Mouse (Mus musculus): ENCODE data around the gene Ptprg. TPM values are rescaled to one million over a fixed set of nuclear protein-coding genes. Genes with fewer than 3 reads are reported as not detected.

Gene Ptprg
- polyA plus RNA-seq, 1 experiment from 2014 or later = 27.1 TPM

- H3K4me1 ChIP-seq (ENCODE audit: control insufficient read depth, insufficient read depth, low read length) = peaks cover 5% of the 10 kb centered on the region; the same call in 1 of the 2 replicates
- no peaks in the 10 kb centered on the region for H3K27me3 ChIP-seq (replicated peaks; ENCODE audit: control insufficient read depth, insufficient read depth, low read length)
- H3K4me3 ChIP-seq (ENCODE audit: low read depth, low read length) = no peak overlapping the region
- H3K36me3 ChIP-seq (ENCODE audit: control insufficient read depth, insufficient read depth, low read length) = no peaks in the 10 kb centered on the region
- no peak for DNase-seq (ENCODE audit: low spot score)
- WGBS = 68% methylated on average over 5 of the region's 5 CpGs
- H3K9ac ChIP-seq (ENCODE audit: low read length) = no peak overlapping the region
- no peak overlapping the region for H3K27ac ChIP-seq (ENCODE audit: low read depth, low read length)
- no peaks in the 10 kb centered on the region for H3K9me3 ChIP-seq (replicated peaks; ENCODE audit: control insufficient read depth, low read length)
- no peak for ATAC-seq
- H3K4me2 ChIP-seq (ENCODE audit: low read length) = no peak overlapping the region
These were observed 20.4 kb downstream of the Ptprg start for GRCm38 (mm10) chr14:11573710-11574109.

- no peaks in the 10 kb centered on the region for H3K27me3 ChIP-seq (replicated peaks; ENCODE audit: control insufficient read depth, insufficient read depth, low read length)
- no peak overlapping the region for H3K9ac ChIP-seq (ENCODE audit: low read length)
- no peaks in the 10 kb centered on the region for H3K9me3 ChIP-seq (replicated peaks; ENCODE audit: control insufficient read depth, low read length)
- ATAC-seq = no peak
- DNase-seq (ENCODE audit: low spot score) = no peak
- no peak overlapping the region for H3K4me3 ChIP-seq (ENCODE audit: low read depth, low read length)
- H3K4me2 ChIP-seq (ENCODE audit: low read length) = no peak overlapping the region
- peaks cover 8% of the 10 kb centered on the region; the same call in 1 of the 2 replicates for H3K4me1 ChIP-seq (ENCODE audit: control insufficient read depth, insufficient read depth, low read length)
- H3K36me3 ChIP-seq (ENCODE audit: control insufficient read depth, insufficient read depth, low read length) = no peaks in the 10 kb centered on the region
- no peak overlapping the region for H3K27ac ChIP-seq (ENCODE audit: low read depth, low read length)
- 2% methylated on average over 9 of the region's 9 CpGs for WGBS
These were observed 24.1 kb downstream of the Ptprg start for GRCm38 (mm10) chr14:11577276-11577909.

GRCm38 (mm10) chr14:11577910-11578309, 24.6 kb downstream of the Ptprg start:
- Histone ChIP-seq H3K27ac (ENCODE audit: low read depth, low read length) (no peak overlapping the region), H3K9me3 (replicated peaks; ENCODE audit: control insufficient read depth, low read length) (0 out of 2 replicates have a peak, but pooled peaks cover 3% of the 10 kb centered on the region), H3K4me3 (ENCODE audit: low read depth, low read length) (no peak overlapping the region), H3K9ac (ENCODE audit: low read length) (no peak overlapping the region), H3K36me3 (ENCODE audit: control insufficient read depth, insufficient read depth, low read length) (no peaks in the 10 kb centered on the region), H3K4me1 (ENCODE audit: control insufficient read depth, insufficient read depth, low read length) (peaks cover 8% of the 10 kb centered on the region; the same call in 1 of the 2 replicates), H3K4me2 (ENCODE audit: low read length) (no peak overlapping the region), H3K27me3 (replicated peaks; ENCODE audit: control insufficient read depth, insufficient read depth, low read length) (no peaks in the 10 kb centered on the region)
- WGBS = 23% methylated on average over 8 of the region's 8 CpGs
- ATAC-seq (0 out of 2 replicates have a peak, but pooled peaks have one; percentile 33), DNase-seq (ENCODE audit: low spot score) (no peak)

GRCm38 (mm10) chr14:11578492-11578967, 25.2 kb downstream of the Ptprg start:
- ATAC-seq = no peak
- 31% methylated on average over 6 of the region's 6 CpGs for WGBS
- peaks cover 8% of the 10 kb centered on the region; the same call in 1 of the 2 replicates for H3K4me1 ChIP-seq (ENCODE audit: control insufficient read depth, insufficient read depth, low read length)

GRCm38 (mm10) chr14:11579950-11580349, 26.6 kb downstream of the Ptprg start:
- DNase-seq (ENCODE audit: low spot score) (no peak), ATAC-seq (no peak)
- no peaks in the 10 kb centered on the region for H3K36me3 ChIP-seq (ENCODE audit: control insufficient read depth, insufficient read depth, low read length)
- H3K4me2 ChIP-seq (ENCODE audit: low read length) = no peak overlapping the region
- peaks cover 8% of the 10 kb centered on the region; the same call in 1 of the 2 replicates for H3K4me1 ChIP-seq (ENCODE audit: control insufficient read depth, insufficient read depth, low read length)
- no peak overlapping the region for H3K4me3 ChIP-seq (ENCODE audit: low read depth, low read length)
- H3K27ac ChIP-seq (ENCODE audit: low read depth, low read length) = no peak overlapping the region
- WGBS = 95% methylated on average over 1 of the region's 1 CpGs
- H3K27me3 ChIP-seq (replicated peaks; ENCODE audit: control insufficient read depth, insufficient read depth, low read length) = no peaks in the 10 kb centered on the region
- H3K9ac ChIP-seq (ENCODE audit: low read length) = no peak overlapping the region
- H3K9me3 ChIP-seq (replicated peaks; ENCODE audit: control insufficient read depth, low read length) = 0 out of 2 replicates have a peak, but pooled peaks cover 6% of the 10 kb centered on the region

More at GRCm38 (mm10) chr14:11578492-11578967, 25.2 kb downstream of the Ptprg start:
- Histone ChIP-seq H3K4me2 (ENCODE audit: low read length) (no peak overlapping the region), H3K36me3 (ENCODE audit: control insufficient read depth, insufficient read depth, low read length) (no peaks in the 10 kb centered on the region), H3K27me3 (replicated peaks; ENCODE audit: control insufficient read depth, insufficient read depth, low read length) (no peaks in the 10 kb centered on the region), H3K27ac (ENCODE audit: low read depth, low read length) (no peak overlapping the region), H3K9me3 (replicated peaks; ENCODE audit: control insufficient read depth, low read length) (0 out of 2 replicates have a peak, but pooled peaks cover 6% of the 10 kb centered on the region), H3K9ac (ENCODE audit: low read length) (no peak overlapping the region), H3K4me3 (ENCODE audit: low read depth, low read length) (no peak overlapping the region)
- no peak for DNase-seq (ENCODE audit: low spot score)

GRCm38 (mm10) chr14:11584263-11584662, 30.9 kb downstream of the Ptprg start:
- Histone ChIP-seq H3K4me3 (ENCODE audit: low read depth, low read length) (no peak overlapping the region), H3K9ac (ENCODE audit: low read length) (no peak overlapping the region), H3K4me2 (ENCODE audit: low read length) (no peak overlapping the region), H3K36me3 (ENCODE audit: control insufficient read depth, insufficient read depth, low read length) (no peaks in the 10 kb centered on the region), H3K4me1 (ENCODE audit: control insufficient read depth, insufficient read depth, low read length) (no peaks in the 10 kb centered on the region), H3K9me3 (replicated peaks; ENCODE audit: control insufficient read depth, low read length) (0 out of 2 replicates have a peak, but pooled peaks cover 6% of the 10 kb centered on the region), H3K27me3 (replicated peaks; ENCODE audit: control insufficient read depth, insufficient read depth, low read length) (no peaks in the 10 kb centered on the region), H3K27ac (ENCODE audit: low read depth, low read length) (no peak overlapping the region)
- no peak for DNase-seq (ENCODE audit: low spot score)
- 77% methylated on average over 6 of the region's 6 CpGs for WGBS
- no peak for ATAC-seq

- no peak overlapping the region for H3K27ac ChIP-seq (ENCODE audit: low read depth, low read length)
- 0 out of 2 replicates have a peak, but pooled peaks cover 6% of the 10 kb centered on the region for H3K9me3 ChIP-seq (replicated peaks; ENCODE audit: control insufficient read depth, low read length)
- no peak overlapping the region for H3K9ac ChIP-seq (ENCODE audit: low read length)
- ATAC-seq = no peak
- no peaks in the 10 kb centered on the region for H3K27me3 ChIP-seq (replicated peaks; ENCODE audit: control insufficient read depth, insufficient read depth, low read length)
- 83% methylated on average over 5 of the region's 5 CpGs for WGBS
- DNase-seq (ENCODE audit: low spot score) = no peak
- H3K36me3 ChIP-seq (ENCODE audit: control insufficient read depth, insufficient read depth, low read length) = no peaks in the 10 kb centered on the region
- H3K4me1 ChIP-seq (ENCODE audit: control insufficient read depth, insufficient read depth, low read length) = no peaks in the 10 kb centered on the region
- no peak overlapping the region for H3K4me3 ChIP-seq (ENCODE audit: low read depth, low read length)
- H3K4me2 ChIP-seq (ENCODE audit: low read length) = no peak overlapping the region
These were observed 31.7 kb downstream of the Ptprg start for GRCm38 (mm10) chr14:11584929-11585633.

GRCm38 (mm10) chr14:11590387-11590786, 37.1 kb downstream of the Ptprg start:
- H3K27ac ChIP-seq (ENCODE audit: low read depth, low read length) = no peak overlapping the region
- H3K36me3 ChIP-seq (ENCODE audit: control insufficient read depth, insufficient read depth, low read length) = no peaks in the 10 kb centered on the region
- no peak for DNase-seq (ENCODE audit: low spot score)
- H3K27me3 ChIP-seq (replicated peaks; ENCODE audit: control insufficient read depth, insufficient read depth, low read length) = no peaks in the 10 kb centered on the region
- H3K4me2 ChIP-seq (ENCODE audit: low read length) = no peak overlapping the region
- 81% methylated on average over 8 of the region's 8 CpGs for WGBS
- no peaks in the 10 kb centered on the region for H3K4me1 ChIP-seq (ENCODE audit: control insufficient read depth, insufficient read depth, low read length)
- no peaks in the 10 kb centered on the region for H3K9me3 ChIP-seq (replicated peaks; ENCODE audit: control insufficient read depth, low read length)
- no peak for ATAC-seq
- H3K9ac ChIP-seq (ENCODE audit: low read length) = no peak overlapping the region
- no peak overlapping the region for H3K4me3 ChIP-seq (ENCODE audit: low read depth, low read length)

GRCm38 (mm10) chr14:11592650-11593049, 39.3 kb downstream of the Ptprg start:
- H3K9me3 ChIP-seq (replicated peaks; ENCODE audit: control insufficient read depth, low read length) = no peaks in the 10 kb centered on the region
- no peak overlapping the region for H3K4me3 ChIP-seq (ENCODE audit: low read depth, low read length)
- H3K27me3 ChIP-seq (replicated peaks; ENCODE audit: control insufficient read depth, insufficient read depth, low read length) = no peaks in the 10 kb centered on the region
- no peaks in the 10 kb centered on the region for H3K36me3 ChIP-seq (ENCODE audit: control insufficient read depth, insufficient read depth, low read length)
- DNase-seq (ENCODE audit: low spot score) (no peak), ATAC-seq (no peak)
- no peak overlapping the region for H3K9ac ChIP-seq (ENCODE audit: low read length)
- H3K4me2 ChIP-seq (ENCODE audit: low read length) = no peak overlapping the region
- no peaks in the 10 kb centered on the region for H3K4me1 ChIP-seq (ENCODE audit: control insufficient read depth, insufficient read depth, low read length)
- no peak overlapping the region for H3K27ac ChIP-seq (ENCODE audit: low read depth, low read length)
- 49% methylated on average over 2 of the region's 2 CpGs for WGBS

All from forebrain, embryonic 14.5 days (tissue).